Mouse (Mus musculus) brain, adult 10 weeks (tissue): ENCODE results near the gene Pcdh17. TPM values are rescaled to one million over a fixed set of nuclear protein-coding genes. Genes with fewer than 3 reads are reported as not detected.

ENCODE experiments used
- polyA plus RNA-seq: library from polyadenylated mRNA; stranded (reverse); fragments of 350-450 nt; fragmentation: Illumina TruSeq; extraction: RNeasy Lipid Tissue Mini Kit (QIAGEN cat#74804); gene quantifications from one replicate; pipeline ENCODE4 v1.2.3, GENCODE M21; 2015; ENCODE audit warnings: low read depth, low replicate concordance

The Pcdh17 gene
- 18.3 TPM for polyA plus RNA-seq

GRCm38 (mm10) chr14:84443288-84443686 is at the start of gene Pcdh17:
TSS of gene Pcdh17 (plus strand) at chr14:84443563.

